Mouse (Mus musculus): ENCODE measurements around the gene Nup188. TPM values are rescaled to one million over a fixed set of nuclear protein-coding genes. Genes with fewer than 3 reads are reported as not detected.

The Nup188 gene
- 12.3 TPM in 2 replicates for polyA plus RNA-seq (2015; fragmentation: Nextera tagmentation; extraction: Ambion mirVana)

DNA sequence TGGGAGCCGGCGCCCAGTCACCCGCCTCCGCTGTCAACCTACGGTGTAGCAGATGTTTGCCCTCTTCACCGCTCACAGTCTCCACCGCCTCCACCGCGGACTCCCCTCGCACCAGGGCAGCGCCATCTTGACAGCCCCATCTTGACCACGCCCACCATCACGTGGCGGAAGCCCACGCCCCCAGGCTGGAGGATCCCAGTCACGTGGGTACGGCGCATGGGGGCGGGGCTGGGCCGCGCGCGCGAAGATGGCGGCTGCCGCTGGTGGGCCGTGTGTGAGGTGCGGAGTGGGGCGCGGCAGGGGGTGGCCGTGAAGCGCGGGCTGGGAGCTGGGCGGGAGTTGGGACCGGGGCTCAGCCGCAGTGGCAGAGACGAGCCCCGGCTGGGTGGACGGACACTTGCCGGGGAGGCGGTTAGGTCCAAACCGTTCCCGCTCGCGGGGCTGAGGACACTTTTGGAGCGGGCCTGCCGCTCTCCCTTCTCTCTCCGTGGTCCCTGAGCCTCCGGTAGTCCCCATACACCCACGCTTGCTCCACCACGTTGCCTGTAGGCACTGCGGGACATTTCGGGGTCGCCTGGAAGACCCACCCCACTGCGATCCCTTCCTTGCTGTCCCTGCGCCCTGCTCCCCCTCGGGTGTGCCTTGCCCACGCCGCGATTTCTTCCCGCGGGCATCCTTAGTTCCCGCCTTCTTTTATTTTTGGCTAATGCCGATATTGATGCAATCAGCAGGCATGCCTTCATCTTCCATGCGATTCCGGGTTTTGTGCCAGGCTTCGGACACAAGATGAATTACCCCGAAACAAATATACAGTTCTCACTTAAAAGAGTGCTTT, at the start of gene Nup188, which contains the start of gene Dolk:
Gene Nup188, plus strand, starts transcription at position 206 of the 835 bp plus-strand sequence.
Gene Dolk, minus strand, starts transcription at position 143 of the 835 bp plus-strand sequence.

GRCm38 (mm10) chr2:30237199-30237880, 48.9 kb upstream of the Nup188 start, which contains the start of gene Lrrc8a:
Lrrc8a (plus strand) TSS chr2:30237715.

GRCm38 (mm10) chr2:30240267-30240666, 45.9 kb upstream of the Nup188 start, which contains the start of gene Gm28035:
Gm28035 (plus strand) TSS chr2:30240567.

GRCm38 (mm10) chr2:30265767-30266253, 20.4 kb upstream of the Nup188 start, which contains the start of gene Phyhd1:
Phyhd1 (plus strand) TSS chr2:30266203.

GRCm38 (mm10) chr2:30280743-30281142, 5.5 kb upstream of the Nup188 start, which contains the start of gene Gm28038:
Gm28038 (plus strand) TSS chr2:30281043.

GRCm38 (mm10) chr2:30358533-30359531, 72.6 kb downstream of the Nup188 start, which contains the start of gene Sh3glb2:
Sh3glb2 (minus strand) TSS chr2:30359337.

GRCm38 (mm10) chr2:30363773-30364650, 77.8 kb downstream of the Nup188 start, which contains the start of gene Miga2:
Miga2 (plus strand) TSS chr2:30364233.

DNA sequence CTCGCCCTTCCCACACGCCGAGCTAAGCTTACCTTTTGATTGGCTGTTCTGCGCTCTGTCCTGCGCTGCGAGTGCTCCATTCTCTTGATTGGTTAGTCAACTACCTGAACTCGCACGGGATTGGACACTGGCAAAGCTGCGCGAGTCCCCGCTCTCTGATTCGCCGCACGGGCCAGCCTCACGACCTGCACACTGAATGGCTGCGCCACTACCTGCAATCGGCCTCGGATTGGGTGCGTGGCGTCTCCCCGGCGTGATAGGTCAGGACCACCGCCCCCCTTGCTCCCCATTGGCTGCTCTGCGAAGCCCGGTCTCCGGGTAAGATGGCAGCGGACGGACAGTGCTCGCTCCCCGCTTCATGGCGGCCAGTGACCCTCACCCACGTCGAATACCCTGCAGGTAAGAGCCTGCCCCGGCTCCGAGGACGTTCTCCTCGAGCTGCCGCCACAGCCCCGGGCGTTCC, 105.9 kb downstream of the Nup188 start, which contains the start of gene Dolpp1:
Gene Dolpp1, plus strand, starts transcription at position 141 of the 463 bp plus-strand sequence.

Small RNA genes within 50 kb of the gene (microRNA-seq; reads per million reads assigned to microRNA genes)
- gene Gm47292, result not detected

Other genes with a start within 250 kb of the Nup188 start
- 13.7 and 13.8 TPM in 2 replicates for gene Wdr34, start 237.5 kb upstream of the Nup188 start, polyA plus RNA-seq (2015; fragmentation: Nextera tagmentation; extraction: Ambion mirVana)
- 179 and 195 TPM in 2 replicates for gene Set, start 229.0 kb upstream of the Nup188 start, polyA plus RNA-seq (2015; fragmentation: Nextera tagmentation; extraction: Ambion mirVana)
- gene Pkn3, start 208.7 kb upstream of the Nup188 start, polyA plus RNA-seq (2015; fragmentation: Nextera tagmentation; extraction: Ambion mirVana), result 3.1 TPM in 2 replicates
- gene Zdhhc12, start 192.7 kb upstream of the Nup188 start, polyA plus RNA-seq (2015; fragmentation: Nextera tagmentation; extraction: Ambion mirVana), result 24.9 and 27.9 TPM in 2 replicates
- 3.5 and 4.2 TPM in 2 replicates for gene Zer1, start 161.8 kb upstream of the Nup188 start, polyA plus RNA-seq (2015; fragmentation: Nextera tagmentation; extraction: Ambion mirVana)
- gene Tbc1d13, start 152.7 kb upstream of the Nup188 start, polyA plus RNA-seq (2015; fragmentation: Nextera tagmentation; extraction: Ambion mirVana), result 2.2 and 4.1 TPM in 2 replicates
- gene Endog, start 114.9 kb upstream of the Nup188 start, polyA plus RNA-seq (2015; fragmentation: Nextera tagmentation; extraction: Ambion mirVana), result 22.8 TPM in 2 replicates
- gene Spout1, start 107.9 kb upstream of the Nup188 start, polyA plus RNA-seq (2015; fragmentation: Nextera tagmentation; extraction: Ambion mirVana), result 25.1 and 25.8 TPM in 2 replicates
- gene Kyat1, start 80.5 kb upstream of the Nup188 start, polyA plus RNA-seq (2015; fragmentation: Nextera tagmentation; extraction: Ambion mirVana), result 11.6 and 13.6 TPM in 2 replicates
- 27.9 and 29.2 TPM in 2 replicates for gene Lrrc8a, start 48.7 kb upstream of the Nup188 start, polyA plus RNA-seq (2015; fragmentation: Nextera tagmentation; extraction: Ambion mirVana)
- gene Gm28035, start 45.8 kb upstream of the Nup188 start, polyA plus RNA-seq (2015; fragmentation: Nextera tagmentation; extraction: Ambion mirVana), result 0.06 and 0.07 TPM in 2 replicates
- gene Phyhd1, start 20.2 kb upstream of the Nup188 start, polyA plus RNA-seq (2015; fragmentation: Nextera tagmentation; extraction: Ambion mirVana), result 7.8 and 8.7 TPM in 2 replicates
- gene Gm28038, start 5.4 kb upstream of the Nup188 start, polyA plus RNA-seq (2015; fragmentation: Nextera tagmentation; extraction: Ambion mirVana), result not detected in 2 replicates
- gene Dolk, start 63 bp upstream of the Nup188 start, polyA plus RNA-seq (2015; fragmentation: Nextera tagmentation; extraction: Ambion mirVana), result 22.8 and 24.4 TPM in 2 replicates
- 77.9 and 87.5 TPM in 2 replicates for gene Sh3glb2, start 72.9 kb downstream of the Nup188 start, polyA plus RNA-seq (2015; fragmentation: Nextera tagmentation; extraction: Ambion mirVana)
- 13.9 and 15.1 TPM in 2 replicates for gene Miga2, start 77.8 kb downstream of the Nup188 start, polyA plus RNA-seq (2015; fragmentation: Nextera tagmentation; extraction: Ambion mirVana)
- gene Dolpp1, start 105.9 kb downstream of the Nup188 start, polyA plus RNA-seq (2015; fragmentation: Nextera tagmentation; extraction: Ambion mirVana), result 12.4 and 13.6 TPM in 2 replicates
- gene Crat, start 129.4 kb downstream of the Nup188 start, polyA plus RNA-seq (2015; fragmentation: Nextera tagmentation; extraction: Ambion mirVana), result 21.3 and 24.3 TPM in 2 replicates
- gene Ptpa, start 129.6 kb downstream of the Nup188 start, polyA plus RNA-seq (2015; fragmentation: Nextera tagmentation; extraction: Ambion mirVana), result 80.9 and 81.6 TPM in 2 replicates
- gene Ier5l, start 187.8 kb downstream of the Nup188 start, polyA plus RNA-seq (2015; fragmentation: Nextera tagmentation; extraction: Ambion mirVana), result 1.1 and 1.2 TPM in 2 replicates